Mouse (Mus musculus): ENCODE results near the gene Gm49318.
A peak's percentile ranks its signal among the peaks of the same experiment; 100 is the strongest.

Gene Gm49318

GRCm38 (mm10) chr9:22024592-22024991 is 46.5 kb downstream of the Gm49318 start:
- DNase-seq, result no peak

- no peak for DNase-seq
These were observed 53.7 kb downstream of the Gm49318 start for GRCm38 (mm10) chr9:22017208-22017825.

- no peak for DNase-seq
These were observed 54.8 kb downstream of the Gm49318 start for GRCm38 (mm10) chr9:22016245-22016644.

- no peak for DNase-seq
These were observed 58.3 kb downstream of the Gm49318 start for GRCm38 (mm10) chr9:22012731-22013130.

GRCm38 (mm10) chr9:22011055-22011454 is 60.0 kb downstream of the Gm49318 start:
- DNase-seq, result no peak

- no peak for DNase-seq
These were observed 66.5 kb downstream of the Gm49318 start for GRCm38 (mm10) chr9:22004546-22004945.

- no peak for DNase-seq
These were observed 67.9 kb downstream of the Gm49318 start for GRCm38 (mm10) chr9:22003163-22003554.

- peak; percentile 95 to 98 for DNase-seq
These were observed 68.6 kb downstream of the Gm49318 start, which contains the start of the genes Ccdc151 and Prkcsh for GRCm38 (mm10) chr9:22002194-22003162. Ccdc151 (minus strand) TSS chr9:22002634. Prkcsh (plus strand) TSS chr9:22002806.

GRCm38 (mm10) chr9:22001633-22002032 is 69.4 kb downstream of the Gm49318 start:
- no peak for DNase-seq

- no peak for DNase-seq
These were observed 70.8 kb downstream of the Gm49318 start for GRCm38 (mm10) chr9:22000296-22000695.

- no peak for DNase-seq
These were observed 74.7 kb downstream of the Gm49318 start for GRCm38 (mm10) chr9:21996178-21996867.

- no peak for DNase-seq
These were observed 78.8 kb downstream of the Gm49318 start for GRCm38 (mm10) chr9:21992227-21992626.

- peak; percentile 29 to 33 for DNase-seq
These were observed 81.6 kb downstream of the Gm49318 start, which contains the start of gene Rgl3 for GRCm38 (mm10) chr9:21989230-21990110. Rgl3 (minus strand) TSS chr9:21989446.

GRCm38 (mm10) chr9:21988421-21989101 is 82.5 kb downstream of the Gm49318 start:
- peak; percentile 43 to 44 for DNase-seq

GRCm38 (mm10) chr9:21987592-21988342 is 83.3 kb downstream of the Gm49318 start:
- DNase-seq, result no peak
